Mouse (Mus musculus) heart, embryonic 13.5 days (tissue): ENCODE measurements around the gene Hdac10. TPM values are rescaled to one million over a fixed set of nuclear protein-coding genes. Genes with fewer than 3 reads are reported as not detected.
A peak's percentile ranks its signal among the peaks of the same experiment; 100 is the strongest.

Experiments
- ATAC-seq: fragments of 200-750 bp; cut with Nextera tagmentation; 2 replicates; pipeline ENCODE4 v1.8.0; 2017; ENCODE audit warnings: moderate TSS enrichment; ENCODE audit not compliant: insufficient number of reproducible peaks, low FRiP score, low TSS enrichment; ENCODE audit errors: extremely low read depth
- H3K27ac ChIP-seq: fragments of 300-500 bp; sonication (generic); replicated peaks from 2 replicates; pipeline ENCODE4 v1.5.1; 2015; ENCODE audit warnings: moderate library complexity, mild to moderate bottlenecking, inconsistent platforms
- H3K27me3 ChIP-seq: fragments of 300-500 bp; sonication (generic); replicated peaks from 2 replicates; pipeline ENCODE4 v1.6.1; 2015; ENCODE audit warnings: mild to moderate bottlenecking, inconsistent platforms
- H3K36me3 ChIP-seq: fragments of 300-500 bp; sonication (generic); 2 replicates; pipeline ENCODE4 v1.6.1; 2015; ENCODE audit warnings: mild to moderate bottlenecking, inconsistent platforms
- H3K4me1 ChIP-seq: fragments of 300-500 bp; sonication (generic); 2 replicates; pipeline ENCODE4 v1.6.1; 2015; ENCODE audit warnings: inconsistent platforms
- H3K4me2 ChIP-seq: fragments of 300-500 bp; sonication (generic); 2 replicates; pipeline ENCODE4 v1.6.1; 2015; ENCODE audit warnings: inconsistent platforms, mild to moderate bottlenecking, moderate library complexity
- H3K4me3 ChIP-seq: fragments of 300-500 bp; sonication (generic); 2 replicates; pipeline ENCODE4 v1.5.1; 2015; ENCODE audit warnings: moderate library complexity, mild to moderate bottlenecking, inconsistent platforms
- H3K9ac ChIP-seq: fragments of 300-500 bp; sonication (generic); 2 replicates; pipeline ENCODE4 v1.6.1; 2015; ENCODE audit warnings: inconsistent platforms, mild to moderate bottlenecking, moderate library complexity
- H3K9me3 ChIP-seq: fragments of 300-500 bp; sonication (generic); 2 replicates; pipeline ENCODE4 v1.6.1; 2016; ENCODE audit warnings: inconsistent platforms
- WGBS: fragments of 180-500 bp; shearing (Covaris S2); methylation state at CpG from one replicate; pipeline ENCODE4 v1.1.7; 2015; ENCODE audit warnings: mixed read lengths; 5-methylcytosine and 5-hydroxymethylcytosine counted together
- polyA plus RNA-seq: library from polyadenylated mRNA; unstranded; fragments of >200 nt; fragmentation: Nextera tagmentation; extraction: Ambion mirVana; gene quantifications from 2 replicates; pipeline ENCODE4 v1.2.1, GENCODE M21; 2015

Gene Hdac10
- polyA plus RNA-seq, 1 experiment from 2014 or later, result 15.0 TPM

DNA sequence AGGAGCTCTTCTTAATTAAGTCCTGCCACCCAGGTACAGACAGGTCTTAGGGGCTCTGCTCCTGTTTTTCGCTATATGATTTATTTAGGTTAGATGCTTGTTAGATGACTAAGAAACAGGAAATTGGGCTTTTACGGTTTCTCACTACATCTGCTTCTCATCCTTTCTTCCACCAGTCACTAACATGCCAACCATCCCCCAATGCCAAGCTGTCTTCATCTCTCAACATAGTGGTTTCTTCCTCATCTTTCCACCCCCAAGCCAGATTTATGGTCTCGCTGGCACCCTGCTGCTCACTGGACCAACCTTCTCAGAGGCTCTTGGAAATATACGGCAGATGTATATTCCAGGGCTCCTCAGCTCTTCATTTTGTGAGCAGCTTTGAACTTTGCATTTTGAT is 37.8 kb downstream of the Hdac10 start:
- 0 out of 2 replicates have a peak overlapping the region, but pooled peaks have one; percentile 93 for H3K4me2 ChIP-seq
- no peak overlapping the region for H3K27ac ChIP-seq
- peak overlapping the region; percentile 4; the same call in 1 of the 2 replicates for H3K4me3 ChIP-seq
- H3K27me3 ChIP-seq, result no peaks in the 10 kb centered on the region
- H3K36me3 ChIP-seq, result peaks cover 49% of the 10 kb centered on the region
- peak overlapping the region; percentile 94 for H3K9ac ChIP-seq
- peaks cover 18% of the 10 kb centered on the region for H3K4me1 ChIP-seq
- no peaks in the 10 kb centered on the region for H3K9me3 ChIP-seq
- ATAC-seq, result no peak
- WGBS, result 85% methylated on average over 4 of the region's 4 CpGs

DNA sequence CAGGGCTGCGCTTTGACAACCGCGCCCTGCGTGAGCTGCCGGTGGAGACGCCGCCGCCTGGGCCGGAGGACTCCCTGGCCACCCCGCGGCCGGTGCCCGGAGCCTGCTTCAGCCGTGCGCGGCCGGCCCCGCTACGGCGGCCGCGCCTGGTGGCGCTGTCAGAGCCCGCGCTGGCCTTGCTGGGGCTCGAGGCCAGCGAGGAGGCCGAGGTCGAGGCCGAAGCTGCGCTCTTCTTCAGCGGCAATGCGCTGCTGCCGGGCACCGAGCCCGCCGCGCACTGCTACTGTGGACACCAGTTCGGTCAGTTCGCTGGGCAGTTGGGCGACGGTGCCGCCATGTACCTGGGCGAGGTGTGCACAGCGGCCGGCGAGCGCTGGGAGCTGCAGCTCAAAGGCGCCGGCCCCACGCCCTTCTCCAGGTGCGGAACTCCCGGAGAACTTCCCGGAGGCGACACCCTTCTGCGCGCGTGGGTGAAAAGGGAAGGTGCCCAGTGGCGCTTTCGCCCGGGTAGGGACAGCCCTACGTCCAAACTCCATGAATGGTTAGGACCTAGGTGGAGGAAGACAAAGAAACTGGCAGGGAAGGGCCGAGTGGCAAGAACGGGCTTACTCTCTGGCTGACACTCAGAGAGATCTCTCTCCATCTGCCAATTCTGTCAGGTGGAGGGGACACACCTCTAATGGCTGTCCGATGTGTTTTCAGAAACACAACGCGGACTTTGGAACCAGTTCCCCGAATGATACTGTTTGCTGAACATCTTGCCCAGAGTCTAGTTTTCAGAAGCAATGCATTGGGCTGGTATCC is 39.0 kb downstream of the Hdac10 start:
- ATAC-seq, result peak; percentile 44
- no peaks in the 10 kb centered on the region for H3K27me3 ChIP-seq
- peak overlapping the region; percentile 83 for H3K4me3 ChIP-seq
- H3K9me3 ChIP-seq, result no peaks in the 10 kb centered on the region
- peak overlapping the region; percentile 93 for H3K4me2 ChIP-seq
- H3K4me1 ChIP-seq, result peaks cover 18% of the 10 kb centered on the region
- peaks cover 49% of the 10 kb centered on the region for H3K36me3 ChIP-seq
- 2% methylated on average over 61 of the region's 68 CpGs for WGBS
- H3K9ac ChIP-seq, result peak overlapping the region; percentile 94
- H3K27ac ChIP-seq, result peak overlapping the region; percentile 74

DNA sequence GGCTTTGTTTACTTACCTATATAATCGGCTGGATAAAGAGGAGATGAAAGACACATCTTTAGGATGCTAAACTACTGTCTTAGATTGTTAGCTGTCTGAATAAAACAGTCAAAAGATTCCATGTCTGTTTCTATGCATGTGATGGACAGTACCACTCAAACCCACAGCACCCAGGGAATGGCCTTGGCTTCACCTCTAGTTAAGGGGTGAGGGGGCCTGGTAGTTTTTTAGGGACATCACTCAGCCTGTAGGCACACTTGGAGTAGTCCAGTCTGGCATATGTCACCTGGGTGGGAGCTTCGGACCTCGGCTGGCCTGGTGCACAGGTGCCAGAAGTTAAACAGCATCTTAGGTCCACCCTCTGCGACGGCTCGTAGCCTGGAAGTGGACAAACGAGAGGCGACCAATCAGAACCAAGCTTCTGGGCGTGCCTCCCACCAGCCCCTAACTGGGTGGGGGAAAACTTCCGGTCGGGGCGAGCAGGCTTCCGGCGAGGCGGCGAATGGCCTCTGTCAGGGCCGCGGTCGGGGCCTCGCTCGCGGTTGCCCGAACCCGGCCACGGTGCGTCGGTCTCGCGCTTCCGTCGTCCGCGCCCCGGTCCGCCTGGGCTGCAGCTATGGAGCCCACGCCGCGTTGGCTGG is 39.8 kb downstream of the Hdac10 start, which contains the start of gene Selenoo:
Selenoo (plus strand) TSS at position 478 of the 641 bp plus-strand sequence.
- WGBS, result 2% methylated on average over 33 of the region's 38 CpGs
- peak; percentile 78 for ATAC-seq
- H3K9me3 ChIP-seq, result no peaks in the 10 kb centered on the region
- H3K4me3 ChIP-seq, result peak within 1 kb of the TSS; percentile 83
- peak within 1 kb of the TSS; percentile 74 for H3K27ac ChIP-seq
- H3K4me1 ChIP-seq, result peaks cover 18% of the 10 kb centered on the region
- H3K27me3 ChIP-seq, result no peaks in the 10 kb centered on the region
- peak within 1 kb of the TSS; percentile 93 for H3K4me2 ChIP-seq
- peaks cover 49% of the 10 kb centered on the region for H3K36me3 ChIP-seq
- H3K9ac ChIP-seq, result peak within 1 kb of the TSS; percentile 94

DNA sequence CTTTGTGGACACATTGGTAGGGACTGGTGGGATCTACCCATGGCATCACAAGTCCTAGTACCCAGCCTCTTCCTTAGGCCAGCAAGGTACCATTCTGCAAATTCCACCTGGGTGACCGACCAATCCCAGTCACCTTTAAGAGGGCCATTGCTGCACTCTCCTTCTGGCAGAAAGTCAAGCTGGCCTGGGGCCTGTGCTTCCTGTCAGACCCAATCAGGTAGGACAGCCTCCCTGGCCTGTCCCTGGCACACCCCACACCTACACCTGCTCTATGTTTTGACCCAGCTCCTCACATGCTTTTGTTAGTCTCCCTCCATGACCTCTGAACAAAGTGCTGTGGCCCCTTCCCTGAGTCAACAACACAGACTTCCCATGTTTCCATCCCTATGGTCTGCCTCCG is 43.7 kb downstream of the Hdac10 start:
- WGBS, result 89% methylated on average over 2 of the region's 2 CpGs
- H3K4me1 ChIP-seq, result peaks cover 11% of the 10 kb centered on the region
- H3K4me3 ChIP-seq, result no peak overlapping the region
- no peaks in the 10 kb centered on the region for H3K27me3 ChIP-seq
- H3K9me3 ChIP-seq, result no peaks in the 10 kb centered on the region
- no peak overlapping the region for H3K27ac ChIP-seq
- ATAC-seq, result no peak
- H3K36me3 ChIP-seq, result peaks cover 69% of the 10 kb centered on the region
- H3K9ac ChIP-seq, result no peak overlapping the region
- H3K4me2 ChIP-seq, result no peak overlapping the region

DNA sequence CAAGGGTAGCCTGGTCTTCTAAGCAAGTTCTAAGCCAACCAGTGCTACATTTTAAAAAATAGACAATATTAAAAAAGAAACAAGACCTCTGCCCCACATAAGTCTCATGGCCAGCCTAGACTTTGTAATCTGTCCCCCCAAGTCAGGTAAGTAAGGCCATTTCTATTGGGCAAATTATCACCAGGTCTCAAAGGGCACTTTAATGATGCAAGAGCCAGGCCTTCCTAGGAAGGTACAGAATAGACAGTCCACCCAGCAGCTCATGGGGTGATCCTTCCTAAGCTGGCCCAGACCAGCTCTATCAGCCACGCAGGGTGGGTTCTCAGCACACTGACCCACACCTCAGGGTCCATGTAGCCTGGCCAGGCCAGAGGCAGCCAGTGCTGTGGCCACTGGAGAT is 44.6 kb downstream of the Hdac10 start:
- ATAC-seq, result no peak
- H3K27me3 ChIP-seq, result no peaks in the 10 kb centered on the region
- H3K9ac ChIP-seq, result no peak overlapping the region
- H3K36me3 ChIP-seq, result peaks cover 75% of the 10 kb centered on the region
- H3K4me2 ChIP-seq, result no peak overlapping the region
- H3K4me1 ChIP-seq, result peaks cover 8% of the 10 kb centered on the region
- no peak overlapping the region for H3K4me3 ChIP-seq
- H3K9me3 ChIP-seq, result no peaks in the 10 kb centered on the region
- WGBS, result 82% methylated on average over 1 of the region's 1 CpGs
- H3K27ac ChIP-seq, result no peak overlapping the region

DNA sequence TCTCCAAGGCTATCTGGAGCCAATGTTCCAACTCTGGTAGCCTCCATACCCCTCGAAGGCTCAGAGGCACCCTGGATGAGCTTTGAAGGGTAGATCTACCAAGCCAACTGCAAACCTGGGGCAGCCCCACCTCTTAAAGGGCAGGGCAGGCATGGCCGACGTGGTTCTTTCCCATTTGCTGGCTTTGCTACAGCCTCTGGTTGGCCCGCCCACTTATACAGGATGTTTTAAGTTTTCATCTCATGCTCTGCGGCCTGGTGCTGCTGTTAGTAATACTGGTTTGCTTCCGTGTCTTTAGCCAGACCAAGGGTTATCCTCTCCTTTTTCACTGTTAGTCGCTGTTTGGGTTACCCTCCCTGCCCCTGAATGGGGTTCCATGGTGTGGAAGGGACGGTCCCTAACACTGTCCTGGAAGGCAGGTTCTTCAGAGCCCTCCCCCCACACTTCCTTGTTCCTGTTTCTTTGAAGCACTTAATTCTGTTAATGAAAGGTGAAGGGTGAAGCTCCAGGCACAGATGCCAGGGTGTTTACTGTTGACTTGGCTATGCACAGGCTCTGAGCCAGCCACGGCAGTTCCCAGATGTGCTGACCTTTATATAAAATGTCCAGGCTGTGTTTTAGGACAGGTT is 50.2 kb downstream of the Hdac10 start:
- Histone ChIP-seq H3K9ac (peak overlapping the region; percentile 97), H3K4me1 (peaks cover 46% of the 10 kb centered on the region), H3K27ac (peak overlapping the region; percentile 96; the same call in 1 of the 2 replicates), H3K9me3 (no peaks in the 10 kb centered on the region), H3K27me3 (no peaks in the 10 kb centered on the region), H3K4me3 (peak overlapping the region; percentile 90), H3K4me2 (peak overlapping the region; percentile 91), H3K36me3 (peaks cover 35% of the 10 kb centered on the region)
- 53% methylated on average over 9 of the region's 9 CpGs for WGBS
- ATAC-seq, result no peak

DNA sequence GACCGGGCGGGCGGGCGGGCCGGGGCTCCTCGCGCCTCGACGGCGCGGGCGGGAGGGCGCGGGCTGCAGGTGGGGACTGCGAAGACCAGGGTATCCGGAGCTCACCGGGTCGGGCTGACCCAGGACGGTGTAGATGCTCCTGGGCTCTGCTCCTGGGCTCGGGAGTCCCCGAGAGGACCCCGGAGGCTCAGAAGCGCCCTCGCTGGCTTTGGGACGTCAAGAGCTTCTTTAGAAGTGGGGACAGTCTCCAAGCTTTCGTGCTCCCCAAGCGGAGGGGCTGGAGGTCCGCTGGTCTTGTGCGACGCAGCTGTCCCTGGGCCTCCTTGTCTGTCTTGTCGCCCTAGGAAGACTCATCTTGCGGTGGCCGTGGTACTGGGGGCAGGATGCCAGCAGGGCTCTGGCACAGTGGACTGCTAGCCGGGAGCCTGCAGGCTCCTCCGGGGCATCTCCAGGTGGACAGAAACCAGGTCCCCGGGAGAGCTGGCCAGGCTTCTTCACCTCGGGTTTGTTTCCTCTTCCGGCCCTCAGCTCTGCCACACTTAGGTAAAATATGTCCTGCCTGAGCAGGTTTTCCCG is 52.3 kb downstream of the Hdac10 start:
- 0% methylated on average over 39 of the region's 39 CpGs for WGBS
- H3K9ac ChIP-seq, result peak overlapping the region; percentile 97
- H3K4me1 ChIP-seq, result peaks cover 56% of the 10 kb centered on the region
- H3K4me2 ChIP-seq, result peak overlapping the region; percentile 91
- H3K27me3 ChIP-seq, result peaks cover 7% of the 10 kb centered on the region; the same call in 1 of the 2 replicates
- ATAC-seq, result peak; percentile 2; the same call in 1 of the 2 replicates
- H3K9me3 ChIP-seq, result no peaks in the 10 kb centered on the region
- peak overlapping the region; percentile 90 for H3K4me3 ChIP-seq
- H3K36me3 ChIP-seq, result peaks cover 15% of the 10 kb centered on the region
- H3K27ac ChIP-seq, result peak overlapping the region; percentile 96

DNA sequence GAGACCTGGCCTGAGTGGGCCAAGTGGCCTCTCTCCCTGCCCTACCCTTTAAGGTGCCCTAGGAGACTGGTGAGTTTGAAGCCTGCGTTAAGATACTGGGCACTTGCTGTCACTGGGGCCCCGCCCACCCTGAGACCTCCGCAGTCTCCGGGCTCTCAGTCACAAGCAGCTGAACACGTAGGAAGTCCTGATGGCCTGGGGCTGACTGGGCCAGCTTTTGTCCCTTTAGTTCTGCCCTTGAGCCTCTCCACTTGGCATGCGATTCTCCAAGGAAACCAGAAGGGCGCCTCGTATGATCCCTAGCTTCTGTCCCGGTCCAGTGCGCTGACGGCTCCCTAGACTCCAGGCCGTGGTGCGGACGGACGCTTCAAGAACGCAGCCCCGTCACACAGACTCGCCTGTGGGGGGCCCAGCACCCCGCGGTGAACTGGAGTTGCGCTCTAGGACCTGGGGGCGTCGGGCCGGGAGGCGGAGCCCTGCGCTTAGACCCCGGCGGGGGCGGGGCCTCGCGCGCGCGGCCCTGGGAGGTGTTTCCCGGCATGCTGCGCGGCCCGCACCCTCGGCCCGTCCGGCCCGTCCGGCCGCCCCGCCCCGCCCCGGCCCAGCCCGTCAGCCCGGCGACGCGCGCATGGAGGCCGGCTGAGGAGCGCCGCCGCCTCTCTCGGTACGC is 52.9 kb downstream of the Hdac10 start:
- peak overlapping the region; percentile 90 for H3K4me3 ChIP-seq
- WGBS, result 0% methylated on average over 42 of the region's 59 CpGs
- ATAC-seq, result peak; percentile 90
- peak overlapping the region; percentile 91 for H3K4me2 ChIP-seq
- peaks cover 8% of the 10 kb centered on the region for H3K36me3 ChIP-seq
- peaks cover 7% of the 10 kb centered on the region; the same call in 1 of the 2 replicates for H3K27me3 ChIP-seq
- H3K4me1 ChIP-seq, result peaks cover 57% of the 10 kb centered on the region
- H3K27ac ChIP-seq, result peak overlapping the region; percentile 96
- no peaks in the 10 kb centered on the region for H3K9me3 ChIP-seq
- H3K9ac ChIP-seq, result peak overlapping the region; percentile 97

DNA sequence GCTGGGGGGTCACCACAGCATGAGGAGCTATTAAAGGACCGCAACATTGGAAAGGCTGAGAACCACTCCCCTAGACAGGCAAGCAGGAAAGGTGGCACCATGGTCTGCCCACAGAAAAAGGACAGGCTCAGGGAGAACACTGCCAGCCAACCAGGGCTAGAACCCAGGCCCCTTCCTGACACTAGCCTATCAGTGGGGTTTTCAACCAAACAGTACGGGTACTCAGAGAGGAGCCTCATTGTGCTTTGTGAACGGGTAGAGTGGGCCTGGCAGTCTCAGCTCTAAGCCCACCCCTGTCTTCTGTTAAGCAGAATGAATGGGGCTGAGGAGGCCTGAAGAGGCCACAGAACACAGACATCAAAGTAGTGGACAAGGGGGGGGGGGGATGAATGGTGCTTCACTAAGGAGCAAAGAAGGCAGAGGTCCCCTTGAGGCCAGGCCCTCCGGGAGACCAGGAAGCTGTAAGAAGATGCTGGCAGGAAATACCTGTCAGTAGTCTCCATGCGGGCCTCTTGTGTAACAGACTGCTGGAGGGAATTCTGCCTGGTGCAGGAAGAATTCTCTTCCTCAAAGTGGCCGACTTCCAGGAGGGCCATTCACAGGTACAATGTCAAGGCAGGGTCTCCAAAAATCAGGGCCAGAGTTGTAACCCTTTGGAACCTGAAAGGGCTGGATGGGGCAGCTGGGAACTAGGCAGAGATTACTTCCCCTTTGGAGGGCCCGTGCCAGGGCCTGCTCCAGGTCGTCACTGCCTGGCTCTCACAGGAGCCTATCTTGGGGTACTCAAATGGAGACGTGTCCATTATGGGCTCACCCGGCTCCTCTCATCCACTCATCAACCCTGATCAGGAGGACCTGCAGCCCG is 53.7 kb downstream of the Hdac10 start, which contains the start of gene Trabd:
Trabd (plus strand) TSS at position 512 of the 865 bp plus-strand sequence.
- H3K4me1 ChIP-seq, result peaks cover 60% of the 10 kb centered on the region
- peak within 1 kb of the TSS; percentile 96 for H3K27ac ChIP-seq
- no peak for ATAC-seq
- peak within 1 kb of the TSS; percentile 90 for H3K4me3 ChIP-seq
- 13% methylated on average over 11 of the region's 11 CpGs for WGBS
- H3K27me3 ChIP-seq, result peaks cover 12% of the 10 kb centered on the region
- peak within 1 kb of the TSS; percentile 97 for H3K9ac ChIP-seq
- peaks cover 7% of the 10 kb centered on the region for H3K36me3 ChIP-seq
- no peaks in the 10 kb centered on the region for H3K9me3 ChIP-seq
- H3K4me2 ChIP-seq, result peak within 1 kb of the TSS; percentile 91
